Mouse (Mus musculus) ES-Bruce4 (cell line): ENCODE measurements at regions not wholly inside any gene's neighbourhood (a gene's known extent, or its start where the extent isn't known, plus 50 kb on each side); places are given as distances from the start of the nearest gene placed in this dataset.

Source experiments
- CTCF ChIP-seq: IDR thresholded peaks from one replicate; pipeline ENCODE4 v1.8.1; 2011; ENCODE audit warnings: low read depth, low read length
- EP300 ChIP-seq: IDR thresholded peaks from 2 replicates; pipeline ENCODE4 v1.6.1; 2011; ENCODE audit warnings: low read depth, low read length; ENCODE audit not compliant: insufficient read depth
- POLR2A ChIP-seq: IDR thresholded peaks from one replicate; pipeline ENCODE4 v1.8.1; 2011; ENCODE audit warnings: low read length; ENCODE audit not compliant: insufficient read depth

- TF ChIP-seq CTCF (no peak), EP300 (no peak), POLR2A (no peak)
These were observed 155.0 kb downstream of the 1700009N14Rik start for GRCm38 (mm10) chr4:39605046-39605445.
